Mouse (Mus musculus) CD4-positive, CD25-positive, alpha-beta regulatory T cell, adult 2 months (primary cell): ENCODE measurements around the gene Zfand6.

Experiments
- DNase-seq: peaks from one replicate; pipeline ENCODE4 v3.0.0-alpha.2; 2012; ENCODE audit warnings: low read depth, low spot score

Gene Zfand6

GRCm38 (mm10) chr7:84651303-84651986 lies 38.3 kb downstream of the Zfand6 start:
- DNase-seq = no peak

GRCm38 (mm10) chr7:84649016-84649415 lies 40.7 kb downstream of the Zfand6 start:
- DNase-seq = no peak

- no peak for DNase-seq
Measured at GRCm38 (mm10) chr7:84646256-84646655, 43.5 kb downstream of the Zfand6 start.

- DNase-seq = no peak
Measured at GRCm38 (mm10) chr7:84643270-84643998, 46.3 kb downstream of the Zfand6 start.

GRCm38 (mm10) chr7:84642159-84642928 lies 47.4 kb downstream of the Zfand6 start:
- no peak for DNase-seq

- DNase-seq = no peak
Measured at GRCm38 (mm10) chr7:84636939-84637338, 52.8 kb downstream of the Zfand6 start.

GRCm38 (mm10) chr7:84631878-84632277 lies 57.9 kb downstream of the Zfand6 start:
- DNase-seq = no peak

GRCm38 (mm10) chr7:84623718-84624117 lies 66.0 kb downstream of the Zfand6 start:
- DNase-seq = no peak

GRCm38 (mm10) chr7:84620956-84621355 lies 68.8 kb downstream of the Zfand6 start:
- DNase-seq = no peak

GRCm38 (mm10) chr7:84618951-84619350 lies 70.8 kb downstream of the Zfand6 start:
- DNase-seq = no peak

- DNase-seq = no peak
Measured at GRCm38 (mm10) chr7:84612445-84612844, 77.3 kb downstream of the Zfand6 start.

GRCm38 (mm10) chr7:84611609-84612008 lies 78.2 kb downstream of the Zfand6 start:
- DNase-seq = no peak

- peak; percentile 37 for DNase-seq
Measured at GRCm38 (mm10) chr7:84606293-84606749, 83.4 kb downstream of the Zfand6 start, which contains the start of gene Fah. TSS of gene Fah (minus strand) at chr7:84606722.

GRCm38 (mm10) chr7:84605704-84606292 lies 84.0 kb downstream of the Zfand6 start:
- DNase-seq = peak; percentile 62

- DNase-seq = no peak
Measured at GRCm38 (mm10) chr7:84605033-84605687, 84.6 kb downstream of the Zfand6 start.

GRCm38 (mm10) chr7:84604501-84604900 lies 85.3 kb downstream of the Zfand6 start:
- no peak for DNase-seq

GRCm38 (mm10) chr7:84601331-84601730 lies 88.4 kb downstream of the Zfand6 start:
- no peak for DNase-seq

- DNase-seq = no peak
Measured at GRCm38 (mm10) chr7:84600631-84601030, 89.1 kb downstream of the Zfand6 start.

- DNase-seq = no peak
Measured at GRCm38 (mm10) chr7:84596633-84597032, 93.1 kb downstream of the Zfand6 start.

- no peak for DNase-seq
Measured at GRCm38 (mm10) chr7:84596002-84596401, 93.8 kb downstream of the Zfand6 start.

GRCm38 (mm10) chr7:84594917-84595303 lies 94.8 kb downstream of the Zfand6 start:
- DNase-seq = no peak
